In the genomic region with DNA sequence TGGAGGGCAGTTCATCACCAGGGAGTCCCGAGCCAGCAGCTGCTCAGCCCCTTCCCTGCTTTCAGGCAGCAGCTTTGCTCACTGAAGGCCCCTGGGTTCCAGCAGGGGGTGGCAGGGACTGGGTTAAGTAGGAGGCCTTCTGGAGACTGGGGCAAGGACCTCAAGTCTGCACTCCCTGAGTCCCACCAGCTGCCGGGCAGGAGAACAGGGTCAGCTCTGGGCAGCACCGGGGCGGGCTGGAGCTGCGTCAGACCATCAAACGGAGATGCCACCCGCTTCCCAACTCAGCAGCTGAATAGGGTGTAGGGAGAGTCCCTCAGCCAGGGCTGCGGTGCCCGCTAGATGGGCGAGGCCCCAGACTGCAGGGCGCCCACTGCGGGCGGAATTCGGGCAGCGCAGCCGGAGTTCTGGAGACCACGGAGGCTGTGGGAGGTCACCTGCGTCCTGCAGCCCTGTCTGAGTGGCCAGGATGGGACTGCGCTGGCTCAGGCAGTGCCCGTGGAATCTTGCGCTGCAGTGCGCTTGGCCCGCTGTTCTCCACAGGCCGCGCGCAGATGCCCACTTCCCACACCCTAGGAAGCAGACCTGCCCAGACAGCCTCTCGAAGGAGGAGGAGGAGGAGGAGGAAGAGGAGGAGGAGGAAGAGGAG, we compare ENCODE assay signal across 8 mouse cellular contexts. TPM values are rescaled to one million over a fixed set of nuclear protein-coding genes. Genes with fewer than 3 reads are reported as not detected.
DNase-seq lines count a peak whose midpoint lies in the region; ATAC-seq and TF ChIP-seq lines count a peak whose summit lies in the region.

No protein-coding gene starts in this region.

- no peaks in the 10 kb centered on the region for H3K9me3 ChIP-seq in lung, embryonic 14.5 days (ENCODE audit: low read depth, low read length)
- H3K9me3 ChIP-seq in intestine, postnatal 0 days (ENCODE audit: control insufficient read depth): no peaks in the 10 kb centered on the region
- no peaks in the 10 kb centered on the region for H3K9me3 ChIP-seq in midbrain, embryonic 10.5 days (replicated peaks)
- no peaks in the 10 kb centered on the region for H3K9me3 ChIP-seq in stomach, postnatal 0 days (ENCODE audit: control insufficient read depth, low read length)

- no peaks in the 10 kb centered on the region for H3K36me3 ChIP-seq in lung, embryonic 14.5 days (ENCODE audit: insufficient read depth)
- no peaks in the 10 kb centered on the region for H3K36me3 ChIP-seq in intestine, postnatal 0 days (ENCODE audit: control insufficient read depth, insufficient read depth)
- no peaks in the 10 kb centered on the region for H3K36me3 ChIP-seq in midbrain, embryonic 10.5 days
- no peaks in the 10 kb centered on the region for H3K36me3 ChIP-seq in stomach, postnatal 0 days (ENCODE audit: control insufficient read depth, insufficient read depth, low read length)

- WGBS in lung, embryonic 14.5 days: 4% methylated on average over 27 of the region's 27 CpGs
- 2% methylated on average over 27 of the region's 27 CpGs for WGBS in intestine, postnatal 0 days
- WGBS in midbrain, embryonic 10.5 days: 3% methylated on average over 27 of the region's 27 CpGs
- 3% methylated on average over 26 of the region's 27 CpGs for WGBS in stomach, postnatal 0 days

- ATAC-seq in lung, embryonic 14.5 days (ENCODE audit: insufficient read depth): peak; percentile 65
- ATAC-seq in granulocyte monocyte progenitor cell, adult 5-6 weeks (replicated peaks; ENCODE audit: poor library complexity, severe bottlenecking): peak; percentile 33; the same call in 1 of the 2 replicates
- no peak for ATAC-seq in intestine, postnatal 0 days
- no peak; the same call in 1 of the 2 replicates for ATAC-seq in stomach, postnatal 0 days (ENCODE audit: low FRiP score, low TSS enrichment)

- peak; percentile 36; the same call in 1 of the 2 replicates for TF ChIP-seq CTCF in lung, embryonic 14.5 days (IDR thresholded peaks at IDR 0.05; ENCODE audit: low read depth)
- peak; percentile 51 for TF ChIP-seq CTCF in intestine, postnatal 0 days (IDR thresholded peaks at IDR 0.05; ENCODE audit: low read depth)
- TF ChIP-seq CTCF in stomach, postnatal 0 days (IDR thresholded peaks at IDR 0.05; ENCODE audit: low read depth): peak; percentile 52

- no peak overlapping the region for H3K9ac ChIP-seq in lung, embryonic 14.5 days
- H3K9ac ChIP-seq in intestine, postnatal 0 days (ENCODE audit: low read depth, low read length): no peak overlapping the region
- no peak overlapping the region for H3K9ac ChIP-seq in stomach, postnatal 0 days (ENCODE audit: low read length)

- no peak for TF ChIP-seq EP300 in stomach, postnatal 0 days (optimal IDR thresholded peaks at IDR 0.05)

- H3K27ac ChIP-seq in lung, embryonic 14.5 days (ENCODE audit: low read depth): no peak overlapping the region
- no peak overlapping the region for H3K27ac ChIP-seq in intestine, postnatal 0 days (ENCODE audit: low read depth, low read length)
- peak overlapping the region; percentile 73 for H3K27ac ChIP-seq in midbrain, embryonic 10.5 days (replicated peaks)
- H3K27ac ChIP-seq in stomach, postnatal 0 days (replicated peaks): no peak overlapping the region

- H3K4me2 ChIP-seq in lung, embryonic 14.5 days: peak overlapping the region; percentile 37
- H3K4me2 ChIP-seq in intestine, postnatal 0 days (replicated peaks; ENCODE audit: low read depth): 0 out of 2 replicates have a peak overlapping the region, but pooled peaks have one; percentile 24
- H3K4me2 ChIP-seq in stomach, postnatal 0 days (replicated peaks; ENCODE audit: low read depth): peak overlapping the region; percentile 32; the same call in 1 of the 2 replicates

- H3K4me1 ChIP-seq in lung, embryonic 14.5 days (ENCODE audit: insufficient read depth): no peaks in the 10 kb centered on the region
- no peaks in the 10 kb centered on the region for H3K4me1 ChIP-seq in intestine, postnatal 0 days (replicated peaks; ENCODE audit: control insufficient read depth, insufficient read depth, low read length)
- peaks cover 20% of the 10 kb centered on the region for H3K4me1 ChIP-seq in midbrain, embryonic 10.5 days
- H3K4me1 ChIP-seq in stomach, postnatal 0 days (replicated peaks; ENCODE audit: control insufficient read depth, insufficient read depth): no peaks in the 10 kb centered on the region

- DNase-seq in lung, embryonic 14.5 days: peak; percentile 17
- DNase-seq in lung, postnatal 25 days (ENCODE audit: low spot score): no peak
- DNase-seq in cerebellum, postnatal 4 days (ENCODE audit: low spot score in 2 of 2): peak; percentile 33 to 51
- DNase-seq in midbrain, embryonic 10.5 days (ENCODE audit: low spot score): peak; percentile 62
- DNase-seq in stomach, postnatal 0 days (ENCODE audit: low spot score): peak; percentile 22
- DNase-seq in thymus, postnatal 25 days: no peak

- peak overlapping the region; percentile 8; the same call in 1 of the 2 replicates for H3K4me3 ChIP-seq in lung, embryonic 14.5 days (ENCODE audit: low read depth, low read length)
- no peak overlapping the region for H3K4me3 ChIP-seq in intestine, postnatal 0 days (ENCODE audit: low read depth, low read length)
- peak overlapping the region; percentile 58 for H3K4me3 ChIP-seq in midbrain, embryonic 10.5 days
- no peak overlapping the region for H3K4me3 ChIP-seq in stomach, postnatal 0 days (ENCODE audit: low read depth, low read length)

- H3K27me3 ChIP-seq in lung, embryonic 14.5 days (ENCODE audit: insufficient read depth, low read length): peaks cover 15% of the 10 kb centered on the region
- 0 out of 2 replicates have a peak, but pooled peaks cover 4% of the 10 kb centered on the region for H3K27me3 ChIP-seq in intestine, postnatal 0 days (replicated peaks; ENCODE audit: control insufficient read depth, insufficient read depth, low read length)
- peaks cover 36% of the 10 kb centered on the region for H3K27me3 ChIP-seq in midbrain, embryonic 10.5 days (ENCODE audit: low read depth, poor library complexity, severe bottlenecking)
- H3K27me3 ChIP-seq in stomach, postnatal 0 days (ENCODE audit: control insufficient read depth, insufficient read depth, low read length): no peaks in the 10 kb centered on the region; the same call in 1 of the 2 replicates

RNA-seq across cellular contexts. Expression of a gene that starts 4.3 kb away (rescaled TPM):
- polyA plus RNA-seq in lung, embryonic 14.5 days (2014; fragmentation: Nextera tagmentation; extraction: Ambion mirVana): not detected in 2 replicates
- not detected in 2 replicates for total RNA-seq in granulocyte monocyte progenitor cell, adult 5-6 weeks (2014; fragmentation: Nextera tagmentation)
- not detected in 2 replicates for total RNA-seq in granulocyte monocyte progenitor cell, adult 5-6 weeks (2017)
- polyA plus RNA-seq in intestine, postnatal 0 days (2015; fragmentation: Nextera tagmentation; extraction: Ambion mirVana): 0.82 and 0.99 TPM in 2 replicates
- polyA plus RNA-seq in midbrain, embryonic 10.5 days (2016; fragmentation: Nextera tagmentation; extraction: Ambion mirVana): 0.05 TPM in 1 of 2 replicates, not detected in the other
- polyA plus RNA-seq in stomach, postnatal 0 days (2015; fragmentation: Nextera tagmentation; extraction: Ambion mirVana): 0.07 and 0.11 TPM in 2 replicates

Comparison
In these comparisons a context has a peak if more than half of its experiments do, and no peak if none do; other contexts are left out.
1. DNase-seq: peak in lung, embryonic 14.5 days (single experiment), cerebellum, postnatal 4 days (2 of 2), midbrain, embryonic 10.5 days (single experiment) and stomach, postnatal 0 days (single experiment); none in lung, postnatal 25 days (single experiment) and thymus, postnatal 25 days (single experiment).
2. ATAC-seq: peak in lung, embryonic 14.5 days (single experiment) and granulocyte monocyte progenitor cell, adult 5-6 weeks (single experiment); none in intestine, postnatal 0 days (single experiment) and stomach, postnatal 0 days (single experiment).
3. H3K4me3 ChIP-seq: peak in lung, embryonic 14.5 days (single experiment) and midbrain, embryonic 10.5 days (single experiment); none in intestine, postnatal 0 days (single experiment) and stomach, postnatal 0 days (single experiment).
4. Peak in every context shown above with its lines, with median percentiles within 50 percentile points of each other: H3K4me2 ChIP-seq and CTCF ChIP-seq.